Mouse (Mus musculus) liver, embryonic 11.5 days (tissue): ENCODE data around the gene Tmx2. TPM values are rescaled to one million over a fixed set of nuclear protein-coding genes. Genes with fewer than 3 reads are reported as not detected.
A peak's percentile ranks its signal among the peaks of the same experiment; 100 is the strongest.

ENCODE experiments used
- ATAC-seq: fragments of 200-750 bp; cut with Nextera tagmentation; replicated peaks from 2 replicates; pipeline ENCODE4 v1.8.0; 2017; ENCODE audit warnings: moderate number of reproducible peaks, mild to moderate bottlenecking, moderate TSS enrichment, moderate library complexity; ENCODE audit not compliant: low FRiP score
- DNase-seq: peaks from one replicate; pipeline ENCODE4 v3.0.0-alpha.2; 2017; ENCODE audit warnings: low spot score
- H3K27ac ChIP-seq: fragments of 300-500 bp; sonication (generic); 2 replicates; pipeline ENCODE4 v1.5.1; 2014; ENCODE audit warnings: mild to moderate bottlenecking, low read depth, low read length, control low read depth
- H3K27me3 ChIP-seq: fragments of 300-500 bp; sonication (generic); replicated peaks from 2 replicates; pipeline ENCODE4 v1.6.1; 2014; ENCODE audit warnings: low read length, mixed read lengths; ENCODE audit not compliant: control insufficient read depth, insufficient read depth
- H3K36me3 ChIP-seq: fragments of 300-500 bp; sonication (generic); 2 replicates; pipeline ENCODE4 v1.6.1; 2014; ENCODE audit warnings: mild to moderate bottlenecking, low read length, moderate library complexity, mixed read lengths; ENCODE audit not compliant: control insufficient read depth, insufficient read depth
- H3K4me1 ChIP-seq: fragments of 300-500 bp; sonication (generic); replicated peaks from 2 replicates; pipeline ENCODE4 v1.6.1; 2014; ENCODE audit warnings: low read length, mixed read lengths; ENCODE audit not compliant: control insufficient read depth, insufficient read depth
- H3K4me2 ChIP-seq: fragments of 300-500 bp; sonication (generic); 2 replicates; pipeline ENCODE4 v1.6.1; 2014; ENCODE audit warnings: mild to moderate bottlenecking, control low read depth, moderate library complexity
- H3K4me3 ChIP-seq: fragments of 300-500 bp; sonication (generic); 2 replicates; pipeline ENCODE4 v1.5.1; 2014; ENCODE audit warnings: low read depth, low read length, control low read depth
- H3K9ac ChIP-seq: fragments of 300-500 bp; sonication (generic); 2 replicates; pipeline ENCODE4 v1.6.1; 2014; ENCODE audit warnings: low read depth, low read length, control low read depth
- H3K9me3 ChIP-seq: fragments of 300-500 bp; sonication (generic); 2 replicates; pipeline ENCODE4 v1.6.1; 2016; ENCODE audit warnings: low read length, inconsistent platforms, mixed read lengths; ENCODE audit not compliant: control insufficient read depth
- WGBS: fragments of 180-500 bp; shearing (Covaris S2); extraction: QIAGEN DNeasy Blood & Tissue Kit; methylation state at CpG from one replicate; pipeline ENCODE4 v1.1.7; 2014; 5-methylcytosine and 5-hydroxymethylcytosine counted together
- polyA plus RNA-seq: library from polyadenylated mRNA; unstranded; fragments of >200 nt; fragmentation: Nextera tagmentation; extraction: Ambion mirVana; gene quantifications from 2 replicates; pipeline ENCODE4 v1.2.1, GENCODE M21; 2014

The Tmx2 gene
- polyA plus RNA-seq, 1 experiment from 2014 or later, result 115 TPM

DNA sequence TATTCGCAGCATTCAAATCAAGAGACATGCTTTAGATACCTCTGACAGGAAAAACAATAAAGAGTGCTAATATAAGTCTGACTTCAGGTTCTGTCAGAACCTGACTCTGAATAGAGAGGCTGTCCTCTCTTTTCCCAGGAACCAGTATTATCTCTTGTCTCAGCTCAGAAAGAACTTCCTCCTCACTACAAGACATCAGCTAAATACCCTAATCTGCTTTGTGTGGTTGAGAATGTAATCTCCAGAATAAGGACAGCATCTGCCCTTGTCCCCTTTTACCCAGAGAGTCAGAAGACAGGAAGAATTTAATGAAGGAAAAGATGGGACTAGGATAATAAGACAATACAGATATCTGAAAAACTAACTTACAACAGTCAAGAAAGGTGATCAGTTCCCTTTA lies 24.6 kb upstream of the Tmx2 start:
- WGBS, result 77% methylated on average over 1 of the region's 1 CpGs

DNA sequence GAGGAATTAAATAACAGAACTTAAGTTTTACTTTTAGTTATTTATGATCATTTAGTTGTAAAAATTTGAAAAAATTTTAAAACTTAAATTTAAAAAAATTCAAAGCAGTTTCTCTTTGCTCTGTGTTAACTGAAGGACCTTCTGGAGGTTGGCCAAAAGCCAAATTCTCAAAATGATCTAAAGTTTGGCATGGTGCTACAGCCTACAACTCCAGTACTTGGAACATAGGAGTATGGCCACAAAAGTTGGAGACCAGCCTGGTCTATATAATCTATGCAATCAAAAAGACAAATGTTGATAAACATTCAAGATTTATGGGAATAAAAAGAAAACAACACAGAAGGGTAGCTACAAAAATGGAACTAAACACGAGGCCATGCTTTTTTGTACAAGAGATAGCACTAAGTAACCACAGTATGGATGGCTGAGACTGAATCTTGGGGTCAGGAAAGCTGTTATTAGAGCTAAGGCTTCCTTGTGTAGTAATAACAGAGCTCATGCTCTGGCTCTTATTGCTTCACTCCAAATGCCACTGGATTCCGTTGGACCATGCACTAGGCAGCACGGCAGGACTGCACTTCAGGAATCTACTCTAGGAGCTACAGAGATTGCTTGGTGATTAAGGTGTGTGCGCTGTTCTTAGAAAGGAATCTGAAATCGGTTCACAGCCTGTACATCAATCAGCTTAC lies 16.2 kb upstream of the Tmx2 start:
- Histone ChIP-seq H3K4me3 (no peak overlapping the region), H3K4me2 (no peak overlapping the region), H3K36me3 (peaks cover 26% of the 10 kb centered on the region), H3K27me3 (no peaks in the 10 kb centered on the region), H3K27ac (no peak overlapping the region), H3K9me3 (no peaks in the 10 kb centered on the region), H3K4me1 (no peaks in the 10 kb centered on the region), H3K9ac (no peak overlapping the region)
- WGBS, result 89% methylated on average over 5 of the region's 5 CpGs
- DNase-seq (no peak), ATAC-seq (no peak)

More for the DNA sequence above, 24.6 kb upstream of the Tmx2 start:
- ATAC-seq, result no peak; the same call in 1 of the 2 replicates
- Histone ChIP-seq H3K27ac (no peak overlapping the region), H3K4me3 (no peak overlapping the region), H3K36me3 (peaks cover 6% of the 10 kb centered on the region; the same call in 1 of the 2 replicates), H3K27me3 (no peaks in the 10 kb centered on the region), H3K4me1 (peaks cover 9% of the 10 kb centered on the region), H3K9me3 (no peaks in the 10 kb centered on the region), H3K9ac (no peak overlapping the region), H3K4me2 (no peak overlapping the region)
- no peak for DNase-seq

DNA sequence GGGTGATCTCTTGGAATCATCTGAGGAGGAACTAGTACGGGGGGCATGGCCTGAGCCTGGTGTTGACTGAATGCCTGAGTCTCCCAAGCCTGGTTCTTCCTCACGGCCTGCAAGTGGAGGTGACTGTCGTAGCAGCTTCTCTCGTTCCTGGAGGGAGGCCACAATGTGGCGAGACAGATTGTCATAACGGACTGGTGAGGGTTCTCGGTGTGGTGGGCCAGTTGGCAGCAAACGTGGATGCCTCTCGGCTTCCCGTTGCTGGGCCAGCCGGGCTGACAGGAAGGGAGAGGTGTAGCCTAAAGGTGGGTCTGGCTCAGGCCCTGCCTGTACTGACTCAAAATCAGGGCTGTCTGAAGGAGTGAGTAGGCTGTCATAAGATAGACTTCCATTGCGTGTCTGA lies 11.1 kb upstream of the Tmx2 start:
- H3K4me2 ChIP-seq, result no peak overlapping the region
- no peak overlapping the region for H3K4me3 ChIP-seq
- H3K27ac ChIP-seq, result no peak overlapping the region
- H3K27me3 ChIP-seq, result no peaks in the 10 kb centered on the region
- H3K4me1 ChIP-seq, result peaks cover 4% of the 10 kb centered on the region; the same call in 1 of the 2 replicates
- ATAC-seq (no peak), DNase-seq (no peak)
- peaks cover 45% of the 10 kb centered on the region for H3K36me3 ChIP-seq
- no peak overlapping the region for H3K9ac ChIP-seq
- no peaks in the 10 kb centered on the region for H3K9me3 ChIP-seq
- 90% methylated on average over 12 of the region's 12 CpGs for WGBS

DNA sequence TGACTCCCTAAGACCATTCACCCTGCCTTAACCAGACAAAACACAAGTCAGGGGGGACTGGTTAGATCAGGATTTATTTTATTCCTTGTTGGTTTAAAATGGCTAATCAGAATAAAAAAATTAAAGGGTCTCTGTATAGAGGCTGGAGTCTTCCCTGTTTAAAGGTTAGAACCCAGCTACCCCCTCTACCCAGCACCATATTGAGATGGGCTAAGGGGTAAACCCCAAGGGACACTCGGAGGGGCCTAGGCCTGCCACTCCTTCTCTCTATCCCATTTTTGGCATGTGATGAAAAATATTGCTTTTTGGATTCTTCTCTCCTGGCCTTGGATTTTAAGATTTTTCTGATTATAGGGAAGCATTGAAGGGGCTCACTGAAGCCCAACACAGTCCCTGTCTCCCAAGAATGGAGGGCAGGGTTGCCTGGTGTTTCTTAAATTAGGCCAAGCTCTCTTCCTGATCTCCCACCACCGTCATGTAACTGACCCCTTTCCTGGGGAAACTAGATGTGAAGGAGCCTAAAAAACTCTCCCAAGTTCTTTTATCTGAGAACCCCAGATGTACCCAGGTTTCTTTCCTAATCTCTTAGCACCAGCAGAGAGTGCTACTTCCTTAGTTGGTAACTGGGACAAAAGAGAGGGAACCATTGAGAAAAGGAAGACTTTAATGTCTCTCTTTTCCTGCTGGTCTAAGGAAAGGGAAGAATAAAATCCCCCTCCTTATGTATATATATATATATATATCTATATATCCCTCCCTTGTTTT lies 9.3 kb upstream of the Tmx2 start:
- Histone ChIP-seq H3K4me3 (no peak overlapping the region), H3K27ac (no peak overlapping the region), H3K27me3 (no peaks in the 10 kb centered on the region), H3K9ac (no peak overlapping the region), H3K4me1 (peaks cover 4% of the 10 kb centered on the region), H3K36me3 (peaks cover 45% of the 10 kb centered on the region), H3K4me2 (no peak overlapping the region), H3K9me3 (no peaks in the 10 kb centered on the region)
- no peak for DNase-seq
- ATAC-seq, result no peak
- WGBS, result 69% methylated on average over 2 of the region's 2 CpGs

DNA sequence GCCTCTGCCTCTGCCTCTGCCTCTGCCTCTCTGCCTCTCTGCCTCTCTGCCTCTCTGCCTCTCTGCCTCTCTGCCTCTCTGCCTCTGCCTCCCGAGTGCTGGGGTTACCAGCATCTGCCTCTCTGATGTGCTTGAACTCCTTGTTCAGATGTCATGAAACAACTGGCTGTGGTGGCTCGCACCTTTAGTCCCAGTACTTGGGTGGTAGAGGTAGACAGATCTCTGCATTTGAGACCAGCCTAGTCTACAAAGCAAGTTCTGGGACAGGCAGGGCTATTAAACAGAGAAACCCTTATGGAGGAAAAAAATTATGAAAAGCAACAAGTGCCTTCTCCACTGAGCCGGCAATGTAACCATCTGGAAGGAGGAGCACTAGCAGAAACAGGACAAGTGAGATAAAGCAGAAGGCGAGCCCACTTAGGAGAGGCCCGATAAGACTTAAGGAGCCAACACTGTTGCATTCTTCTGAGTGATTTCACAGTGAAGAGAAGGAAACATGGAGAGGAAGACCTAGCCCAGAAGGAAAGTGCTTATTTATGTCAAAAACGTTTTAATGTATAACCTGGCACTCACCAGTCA lies 3.8 kb upstream of the Tmx2 start:
- no peaks in the 10 kb centered on the region for H3K27me3 ChIP-seq
- peaks cover 23% of the 10 kb centered on the region for H3K36me3 ChIP-seq
- H3K4me1 ChIP-seq, result peaks cover 7% of the 10 kb centered on the region; the same call in 1 of the 2 replicates
- peak overlapping the region; percentile 46; the same call in 1 of the 2 replicates for H3K9ac ChIP-seq
- H3K27ac ChIP-seq, result peak overlapping the region; percentile 90
- ATAC-seq, result peak; percentile 63
- H3K9me3 ChIP-seq, result no peaks in the 10 kb centered on the region
- DNase-seq, result no peak
- peak overlapping the region; percentile 60 for H3K4me2 ChIP-seq
- peak overlapping the region; percentile 22; the same call in 1 of the 2 replicates for H3K4me3 ChIP-seq
- WGBS, result 45% methylated on average over 6 of the region's 6 CpGs

DNA sequence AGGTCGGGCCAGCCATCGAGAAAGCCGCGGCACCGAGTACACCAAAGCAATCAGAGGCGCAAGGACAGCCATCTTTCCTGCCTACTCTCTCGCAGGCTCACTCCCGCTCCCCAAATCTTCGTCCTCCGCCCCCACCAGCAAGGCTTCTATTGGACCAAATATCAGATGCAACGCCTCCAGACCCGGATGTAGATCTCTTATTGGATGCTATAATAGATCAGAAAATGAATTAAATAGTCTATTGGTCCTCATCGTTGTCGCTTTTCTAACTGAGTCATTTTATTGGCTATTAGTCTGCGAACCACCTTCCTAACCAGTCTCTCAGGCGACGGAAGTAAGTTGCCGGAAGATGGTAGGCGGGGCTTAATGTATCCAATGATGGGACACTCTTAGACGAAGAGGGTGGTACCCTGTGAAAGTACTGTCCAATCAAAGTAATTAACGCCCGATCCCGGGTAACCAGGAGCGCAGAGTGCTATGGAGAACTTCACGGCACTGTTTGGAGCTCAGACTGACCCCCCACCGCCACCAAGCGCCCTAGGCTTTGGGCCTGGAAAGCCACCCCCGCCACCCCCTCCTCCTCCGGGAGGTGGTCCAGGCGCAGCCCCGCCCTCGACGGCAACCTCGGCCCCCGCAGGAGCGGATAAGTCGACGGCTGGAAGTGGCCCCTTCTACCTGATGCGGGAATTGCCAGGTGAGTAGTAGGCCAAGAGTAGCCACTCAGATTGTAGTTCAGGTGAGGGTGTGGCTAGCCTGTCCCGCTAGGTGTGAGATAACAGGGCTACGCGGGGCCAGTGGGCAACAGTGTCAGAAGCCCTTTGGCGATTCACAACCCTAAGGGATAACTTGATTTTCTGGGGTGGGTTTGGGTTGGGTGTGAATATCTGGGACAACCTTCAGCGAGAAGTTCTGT lies 716 bp downstream of the Tmx2 start, which contains the start of the genes Gm28635 and Med19:
Gm28635 (minus strand) TSS at position 74 of the 913 bp plus-strand sequence.
Med19 (plus strand) TSS at position 435 of the 913 bp plus-strand sequence.
- Histone ChIP-seq H3K4me2 (peak within 1 kb of the TSS; percentile 70), H3K9me3 (no peaks in the 10 kb centered on the region), H3K4me1 (peaks cover 19% of the 10 kb centered on the region), H3K36me3 (peaks cover 18% of the 10 kb centered on the region; the same call in 1 of the 2 replicates), H3K27ac (peak within 1 kb of the TSS; percentile 44; the same call in 1 of the 2 replicates), H3K27me3 (no peaks in the 10 kb centered on the region), H3K9ac (peak within 1 kb of the TSS; percentile 78), H3K4me3 (peak within 1 kb of the TSS; percentile 86)
- ATAC-seq (peak; percentile 97), DNase-seq (peak; percentile 81)
- WGBS, result under 1% methylated on average over 44 of the region's 44 CpGs

DNA sequence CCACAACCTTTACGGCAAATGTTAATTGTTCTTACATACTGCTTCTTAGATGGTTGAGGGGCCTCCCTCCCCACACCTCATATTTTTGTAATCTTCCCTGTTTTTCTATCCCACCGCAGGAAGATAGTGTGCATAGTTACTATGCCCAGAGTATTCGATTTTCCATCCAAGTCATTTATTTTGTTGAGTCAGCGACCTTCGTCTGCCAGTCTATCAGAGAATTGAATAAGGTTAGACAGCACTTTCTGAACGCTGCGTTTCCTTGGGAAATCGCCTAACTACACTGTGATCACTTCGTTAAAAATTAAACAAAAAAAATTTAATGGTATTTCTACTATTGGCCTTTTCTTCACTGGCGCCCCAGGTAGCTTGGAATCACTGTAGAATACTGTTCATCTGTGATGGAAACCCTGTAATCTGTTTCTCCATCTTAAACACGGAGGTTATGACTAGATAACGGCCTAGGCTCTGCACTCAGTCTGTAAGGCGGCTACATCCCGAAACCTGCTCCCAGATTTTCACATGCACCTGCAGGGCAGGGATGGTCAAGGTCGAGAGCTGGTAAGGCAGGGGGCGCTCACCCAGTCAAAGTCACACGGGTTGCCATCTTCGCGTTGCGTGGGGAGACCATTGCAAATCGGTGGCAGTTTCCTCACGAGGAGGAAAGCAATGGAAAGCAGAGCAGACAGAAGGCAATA lies 1.5 kb downstream of the Tmx2 start:
- DNase-seq (no peak), ATAC-seq (peak; percentile 42)
- 8% methylated on average over 22 of the region's 22 CpGs for WGBS
- Histone ChIP-seq H3K9ac (peak overlapping the region; percentile 66), H3K9me3 (no peaks in the 10 kb centered on the region), H3K4me2 (peak overlapping the region; percentile 70), H3K27me3 (no peaks in the 10 kb centered on the region), H3K36me3 (peaks cover 22% of the 10 kb centered on the region; the same call in 1 of the 2 replicates), H3K4me3 (peak overlapping the region; percentile 86), H3K4me1 (peaks cover 19% of the 10 kb centered on the region), H3K27ac (0 out of 2 replicates have a peak overlapping the region, but pooled peaks have one; percentile 36)
